Mouse (Mus musculus): ENCODE measurements at regions not wholly inside any gene's neighbourhood (a gene's known extent, or its start where the extent isn't known, plus 50 kb on each side); places are given as distances from the start of the nearest gene placed in this dataset.
A peak's percentile ranks its signal among the peaks of the same experiment; 100 is the strongest.

DNA sequence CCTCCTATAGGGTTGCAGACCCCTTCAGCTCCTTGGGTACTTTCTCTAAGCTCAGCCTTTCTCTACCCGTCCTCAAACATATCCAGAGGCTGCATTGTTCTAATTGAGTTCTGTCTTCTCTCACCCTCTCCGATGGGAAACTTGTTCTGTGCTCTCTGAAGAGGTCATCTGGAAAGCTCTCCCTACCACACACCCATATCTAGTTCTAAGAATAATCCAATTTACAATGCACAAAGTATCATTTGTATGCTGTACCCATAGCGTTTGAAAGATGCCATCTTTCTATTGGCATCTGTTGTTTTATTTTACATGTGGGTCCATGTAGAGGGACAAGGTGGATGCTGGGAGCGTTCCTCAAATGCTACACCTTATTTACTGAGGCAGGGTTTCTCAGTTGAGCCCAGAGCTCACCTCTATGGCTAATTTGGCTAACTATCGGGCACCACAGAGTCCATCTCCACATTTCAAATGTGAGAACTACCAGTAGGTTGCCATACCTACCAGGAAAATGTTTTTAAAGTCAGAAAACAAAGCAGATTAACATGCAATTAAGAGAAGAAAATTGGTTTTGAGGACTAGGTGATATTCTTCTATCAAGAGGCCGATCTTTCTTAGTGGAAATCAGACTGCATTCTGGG is 167.1 kb downstream of the Klf7 start:
- H3K9ac ChIP-seq (ENCODE audit: control insufficient read depth, low read depth, low read length, poor library complexity, severe bottlenecking): no peak overlapping the region
- no peak for DNase-seq (ENCODE audit: low read depth, low spot score)
- H3K27me3 ChIP-seq (ENCODE audit: control insufficient read depth in 1 of 2, insufficient read depth in 2 of 2, low read length in 2 of 2): peaks cover 0 to 2% of the 10 kb centered on the region in 2 experiments; a peak in 1 of 4 replicates
- no peaks in the 10 kb centered on the region for H3K79me2 ChIP-seq (ENCODE audit: control insufficient read depth, insufficient read depth, low read length, poor library complexity)
- H3K27ac ChIP-seq (ENCODE audit: control insufficient read depth, low read depth, low read length): no peak overlapping the region
- H3K4me1 ChIP-seq (ENCODE audit: control insufficient read depth in 1 of 2, insufficient read depth in 2 of 2, low read length in 2 of 2): no peaks in the 10 kb centered on the region
- TF ChIP-seq HCFC1 (IDR thresholded peaks at IDR 0.05; ENCODE audit: low read depth, low read length) (no peak), NELFE (IDR thresholded peaks at IDR 0.05; ENCODE audit: low read depth, low read length) (no peak), POLR2AphosphoS2 (IDR thresholded peaks at IDR 0.05; ENCODE audit: low read length) (no peak), MAFK (IDR thresholded peaks at IDR 0.05; ENCODE audit: borderline replicate concordance, low read depth, low read length) (no peak), SIN3A (IDR thresholded peaks at IDR 0.05; ENCODE audit: low read length) (no peak), CHD1 (IDR thresholded peaks at IDR 0.05; ENCODE audit: low read depth, low read length) (no peak), ZKSCAN1 (IDR thresholded peaks at IDR 0.05; ENCODE audit: low read depth, low read length) (no peak), CTCF (IDR thresholded peaks at IDR 0.05 in 2 of 3, conservative IDR thresholded peaks at IDR 0.05 in 1 of 3; ENCODE audit: control insufficient read depth in 1 of 3, insufficient read depth in 1 of 3, low read depth in 2 of 3, low read length in 3 of 3, poor library complexity in 1 of 3, severe bottlenecking in 1 of 3) (no peak)
- H3K9me3 ChIP-seq (replicated peaks; ENCODE audit: insufficient read depth, low read length): no peaks in the 10 kb centered on the region
- no peak overlapping the region for H3K4me3 ChIP-seq (ENCODE audit: control insufficient read depth in 1 of 2, insufficient read depth in 1 of 2, low read depth in 2 of 2, low read length in 2 of 2)
- no peaks in the 10 kb centered on the region for H3K36me3 ChIP-seq (ENCODE audit: control insufficient read depth in 1 of 2, insufficient read depth in 2 of 2, low read length in 2 of 2)

DNA sequence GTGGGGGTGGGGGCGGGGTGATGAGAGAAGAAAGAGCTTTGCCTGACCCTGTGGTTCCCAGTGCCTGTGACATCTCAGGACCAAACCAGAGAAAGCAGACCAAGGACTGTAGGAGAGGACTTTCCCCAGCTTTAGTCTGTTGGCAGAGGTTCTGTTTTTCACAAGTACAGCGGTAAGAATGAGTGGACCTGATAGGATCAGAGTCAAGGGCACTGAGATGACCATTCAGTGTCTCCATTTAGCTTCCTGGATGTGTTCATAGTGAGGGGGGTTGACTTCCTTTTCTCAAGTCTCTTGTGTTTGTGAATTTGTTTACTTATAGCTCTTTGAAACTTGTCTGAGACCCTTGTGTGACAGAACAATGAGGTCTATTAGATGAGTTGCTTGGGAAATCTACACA is 167.9 kb downstream of the Klf7 start:
- H3K9ac ChIP-seq (ENCODE audit: control insufficient read depth, low read depth, low read length, poor library complexity, severe bottlenecking): no peak overlapping the region
- no peak for DNase-seq (ENCODE audit: low read depth, low spot score)
- peaks cover 0 to 2% of the 10 kb centered on the region in 2 experiments; a peak in 1 of 4 replicates for H3K27me3 ChIP-seq (ENCODE audit: control insufficient read depth in 1 of 2, insufficient read depth in 2 of 2, low read length in 2 of 2)
- H3K36me3 ChIP-seq (ENCODE audit: control insufficient read depth in 1 of 2, insufficient read depth in 2 of 2, low read length in 2 of 2): no peaks in the 10 kb centered on the region
- no peaks in the 10 kb centered on the region for H3K4me1 ChIP-seq (ENCODE audit: control insufficient read depth in 1 of 2, insufficient read depth in 2 of 2, low read length in 2 of 2)
- TF ChIP-seq POLR2A (IDR thresholded peaks at IDR 0.05; ENCODE audit: control insufficient read depth in 1 of 2, insufficient read depth in 1 of 2, low read depth in 1 of 2, low read length in 2 of 2, poor library complexity in 1 of 2) (no peak), MYC (IDR thresholded peaks at IDR 0.05; ENCODE audit: low read depth, low read length) (no peak), RAD21 (IDR thresholded peaks at IDR 0.05; ENCODE audit: low read depth, low read length) (no peak), RCOR1 (IDR thresholded peaks at IDR 0.05; ENCODE audit: low read depth, low read length) (no peak)
- H3K9me3 ChIP-seq (replicated peaks; ENCODE audit: insufficient read depth, low read length): no peaks in the 10 kb centered on the region
- H3K79me2 ChIP-seq (ENCODE audit: control insufficient read depth, insufficient read depth, low read length, poor library complexity): no peaks in the 10 kb centered on the region
- H3K27ac ChIP-seq (ENCODE audit: control insufficient read depth, low read depth, low read length): no peak overlapping the region
- H3K4me3 ChIP-seq (ENCODE audit: control insufficient read depth in 1 of 2, insufficient read depth in 1 of 2, low read depth in 2 of 2, low read length in 2 of 2): no peak overlapping the region

DNA sequence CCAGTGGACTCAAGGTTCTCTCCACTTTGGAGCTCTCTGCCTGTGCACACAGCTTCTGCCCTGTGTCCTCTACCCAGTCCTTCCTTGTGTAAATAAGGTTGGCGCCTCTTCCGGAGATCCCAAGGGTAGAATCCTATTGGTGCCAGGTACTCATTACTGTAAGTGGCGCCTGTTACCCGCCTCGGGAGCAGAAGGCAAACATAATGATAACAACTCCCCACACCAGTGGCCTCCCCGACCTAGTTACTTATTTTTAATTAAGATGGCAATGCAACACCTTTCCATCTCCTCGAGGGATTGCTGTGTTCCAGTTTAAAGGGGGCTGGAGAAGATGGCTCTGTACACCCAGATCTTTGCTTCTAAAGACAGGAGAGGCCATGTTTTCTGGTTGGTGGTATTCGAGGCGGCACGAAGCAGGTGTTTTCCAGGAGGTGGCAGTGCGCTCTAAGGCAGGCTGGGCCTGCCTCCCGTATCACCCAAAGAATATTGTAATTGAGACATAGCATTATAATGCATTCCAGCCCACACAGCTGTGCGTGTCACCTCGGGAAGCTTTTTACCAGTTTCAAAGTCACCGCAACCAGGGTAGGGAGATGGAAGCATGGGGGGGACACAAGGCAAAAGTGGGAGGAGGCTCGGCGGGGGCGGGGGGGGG is 168.7 kb downstream of the Klf7 start:
- H3K36me3 ChIP-seq (ENCODE audit: control insufficient read depth in 1 of 2, insufficient read depth in 2 of 2, low read length in 2 of 2): no peaks in the 10 kb centered on the region
- no peaks in the 10 kb centered on the region for H3K79me2 ChIP-seq (ENCODE audit: control insufficient read depth, insufficient read depth, low read length, poor library complexity)
- no peak overlapping the region for H3K27ac ChIP-seq (ENCODE audit: control insufficient read depth, low read depth, low read length)
- H3K4me3 ChIP-seq (ENCODE audit: control insufficient read depth in 1 of 2, insufficient read depth in 1 of 2, low read depth in 2 of 2, low read length in 2 of 2): no peak overlapping the region
- H3K27me3 ChIP-seq (ENCODE audit: control insufficient read depth in 1 of 2, insufficient read depth in 2 of 2, low read length in 2 of 2): peaks cover 0 to 2% of the 10 kb centered on the region in 2 experiments; a peak in 1 of 4 replicates
- H3K9ac ChIP-seq (ENCODE audit: control insufficient read depth, low read depth, low read length, poor library complexity, severe bottlenecking): no peak overlapping the region
- no peaks in the 10 kb centered on the region for H3K9me3 ChIP-seq (replicated peaks; ENCODE audit: insufficient read depth, low read length)
- no peaks in the 10 kb centered on the region for H3K4me1 ChIP-seq (ENCODE audit: control insufficient read depth in 1 of 2, insufficient read depth in 2 of 2, low read length in 2 of 2)
- TF ChIP-seq RAD21 (IDR thresholded peaks at IDR 0.05; ENCODE audit: low read depth, low read length) (peak; percentile 36), E2F4 (IDR thresholded peaks at IDR 0.05; ENCODE audit: borderline replicate concordance, low read depth, low read length) (no peak), CTCF (IDR thresholded peaks at IDR 0.05 in 2 of 3, conservative IDR thresholded peaks at IDR 0.05 in 1 of 3; ENCODE audit: control insufficient read depth in 1 of 3, insufficient read depth in 1 of 3, low read depth in 2 of 3, low read length in 3 of 3, poor library complexity in 1 of 3, severe bottlenecking in 1 of 3) (peak in 2 of 3 experiments; percentile 23 to 30; a peak in 2 of 6 replicates), SMC3 (IDR thresholded peaks at IDR 0.05; ENCODE audit: low read depth, low read length) (peak; percentile 44)
- peak; percentile 3 for DNase-seq (ENCODE audit: low read depth, low spot score)
